Mouse (Mus musculus) retina, adult 2 months (tissue): ENCODE data around the gene Mcl1.
"Not testable (repeated sequence)": the region's sequence is repeated elsewhere in the genome, so short reads cannot be mapped to it uniquely, and the experiment has no call there.

Source experiments
- DNase-seq: peaks from one replicate; pipeline ENCODE4 v3.0.0-alpha.2; 2012; ENCODE audit warnings: low read depth, low spot score

Mcl1 gene

GRCm38 (mm10) chr3:95650276-95651032, 8.1 kb upstream of the Mcl1 start:
- no peak for DNase-seq

- DNase-seq = no peak
Measured at GRCm38 (mm10) chr3:95651033-95651373, 7.6 kb upstream of the Mcl1 start.

- no peak for DNase-seq
Measured at GRCm38 (mm10) chr3:95651391-95652203, 7.0 kb upstream of the Mcl1 start.

GRCm38 (mm10) chr3:95652204-95652811, 6.3 kb upstream of the Mcl1 start:
- DNase-seq = no peak

GRCm38 (mm10) chr3:95652871-95653270, 5.7 kb upstream of the Mcl1 start:
- DNase-seq = no peak

- DNase-seq = no peak
Measured at GRCm38 (mm10) chr3:95653473-95654034, 5.0 kb upstream of the Mcl1 start.

GRCm38 (mm10) chr3:95654371-95654770, 4.2 kb upstream of the Mcl1 start:
- not testable (repeated sequence) for DNase-seq

- no peak for DNase-seq
Measured at GRCm38 (mm10) chr3:95655437-95655836, 3.2 kb upstream of the Mcl1 start.

GRCm38 (mm10) chr3:95657108-95657507, 1.5 kb upstream of the Mcl1 start:
- no peak for DNase-seq

GRCm38 (mm10) chr3:95657711-95658110, 877 bp upstream of the Mcl1 start:
- DNase-seq = no peak

- no peak for DNase-seq
Measured at GRCm38 (mm10) chr3:95658868-95659712, 502 bp downstream of the Mcl1 start.

GRCm38 (mm10) chr3:95659948-95660347, 1.4 kb downstream of the Mcl1 start:
- no peak for DNase-seq

- DNase-seq = no peak
Measured at GRCm38 (mm10) chr3:95660788-95661478, 2.3 kb downstream of the Mcl1 start.

GRCm38 (mm10) chr3:95661945-95662715, 3.5 kb downstream of the Mcl1 start:
- DNase-seq = no peak

- no peak for DNase-seq
Measured at GRCm38 (mm10) chr3:95662724-95663449, 4.3 kb downstream of the Mcl1 start.

- DNase-seq = no peak
Measured at GRCm38 (mm10) chr3:95663486-95663885, 4.9 kb downstream of the Mcl1 start.

- no peak for DNase-seq
Measured at GRCm38 (mm10) chr3:95663969-95664608, 5.5 kb downstream of the Mcl1 start.

- DNase-seq = no peak
Measured at GRCm38 (mm10) chr3:95664940-95665352, 6.4 kb downstream of the Mcl1 start.
